Mouse (Mus musculus): Measurements from ENCODE around the gene Gsn. TPM values are rescaled to one million over a fixed set of nuclear protein-coding genes. Genes with fewer than 3 reads are reported as not detected.
A peak's percentile ranks its signal among the peaks of the same experiment; 100 is the strongest.

The Gsn gene
- polyA plus RNA-seq, 1 experiment = 166 TPM

DNA sequence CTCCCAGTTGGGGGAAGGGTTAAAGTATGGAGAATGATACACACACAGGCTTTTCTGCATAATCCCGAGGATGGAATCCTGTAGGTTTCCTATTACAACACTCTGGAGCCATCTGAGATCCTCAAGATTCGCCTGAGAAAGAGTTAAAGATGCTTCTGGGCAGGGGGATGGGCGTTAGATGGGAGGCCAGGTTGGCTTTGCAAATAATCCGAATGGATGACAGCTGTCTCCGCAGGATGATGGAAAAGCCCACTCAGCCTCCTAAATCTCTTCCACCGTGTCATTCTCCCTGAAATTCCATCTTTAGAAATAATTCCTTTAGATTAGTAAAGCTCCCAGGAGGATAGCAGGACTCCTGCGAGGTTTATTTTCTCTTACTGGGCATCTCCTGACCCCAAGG is 79.4 kb downstream of the Gsn start:
- peaks cover 23% of the 10 kb centered on the region for H3K79me3 ChIP-seq (ENCODE audit: low read depth)
- H3ac ChIP-seq (ENCODE audit: control insufficient read depth, insufficient read length, low read depth) = peak overlapping the region; percentile 18
- peak overlapping the region; percentile 60 for H3K4me3 ChIP-seq (ENCODE audit: insufficient read depth, poor library complexity, severe bottlenecking)
- peaks cover 59% of the 10 kb centered on the region for H3K79me2 ChIP-seq (ENCODE audit: control insufficient read depth, insufficient read depth)
- H3K36me3 ChIP-seq (ENCODE audit: control insufficient read depth, insufficient read depth) = no peaks in the 10 kb centered on the region
- TF ChIP-seq USF1 (IDR thresholded peaks at IDR 0.05; ENCODE audit: low read depth) = no peak
- no peak for TF ChIP-seq CTCF (IDR thresholded peaks at IDR 0.05; ENCODE audit: control insufficient read depth, insufficient read depth, insufficient read length)
- no peaks in the 10 kb centered on the region for H3K27me3 ChIP-seq (ENCODE audit: control insufficient read depth, insufficient read depth, insufficient read length)

DNA sequence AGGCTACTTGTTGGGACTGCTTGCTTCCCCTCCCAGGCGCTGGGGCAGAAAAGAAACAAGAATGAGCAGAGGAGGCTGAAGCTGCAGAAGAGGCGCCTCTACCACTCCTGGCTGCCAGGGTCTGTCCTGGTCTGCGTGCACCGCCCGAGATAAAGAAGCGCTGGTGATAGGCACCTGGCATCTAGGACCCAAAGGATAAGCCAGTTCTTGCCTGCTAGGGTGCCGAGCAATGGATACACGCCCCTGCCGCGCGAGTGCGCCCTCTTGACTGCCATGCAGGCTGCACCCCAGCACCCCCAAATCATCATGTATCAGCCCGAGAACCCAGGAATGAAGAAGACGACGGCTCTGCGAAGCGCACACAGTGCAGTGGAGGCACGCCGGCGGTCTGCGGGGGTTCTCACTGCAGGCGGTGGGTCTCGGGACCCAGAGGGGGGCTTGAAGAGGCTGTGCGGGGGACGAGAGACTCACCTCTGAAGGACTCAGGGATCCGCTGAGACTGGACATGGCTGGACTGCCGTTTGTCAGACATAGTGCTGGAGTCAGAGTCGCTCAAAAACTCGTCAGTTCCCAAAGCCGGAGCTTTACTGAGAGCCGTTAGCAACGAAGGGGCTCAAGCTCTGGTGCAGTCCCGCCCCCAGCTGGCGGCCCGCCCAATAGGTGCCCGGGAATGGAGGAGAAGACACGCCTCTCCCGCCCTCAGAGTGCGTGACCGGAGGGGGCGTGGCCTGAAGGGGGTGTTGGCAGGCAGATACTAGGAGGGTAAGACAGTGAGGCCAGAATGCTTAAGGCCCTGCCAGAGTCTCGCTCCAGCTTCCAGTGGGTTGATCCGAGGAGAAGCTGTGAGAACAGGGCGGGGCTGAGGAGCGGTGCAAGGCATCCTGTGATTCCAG is 80.5 kb downstream of the Gsn start, which contains the start of gene Stom:
Gene Stom (minus strand): TSS at position 589 of the 893 bp plus-strand sequence.
- Histone ChIP-seq H3ac (ENCODE audit: control insufficient read depth, insufficient read length, low read depth) (peak within 1 kb of the TSS; percentile 58), H3K79me3 (ENCODE audit: low read depth) (peaks cover 20% of the 10 kb centered on the region), H3K36me3 (ENCODE audit: control insufficient read depth, insufficient read depth) (no peaks in the 10 kb centered on the region), H3K79me2 (ENCODE audit: control insufficient read depth, insufficient read depth) (peaks cover 49% of the 10 kb centered on the region), H3K27me3 (ENCODE audit: control insufficient read depth, insufficient read depth, insufficient read length) (no peaks in the 10 kb centered on the region), H3K4me3 (ENCODE audit: insufficient read depth, poor library complexity, severe bottlenecking) (peak within 1 kb of the TSS; percentile 60)
- TF ChIP-seq MAX (IDR thresholded peaks at IDR 0.05) = peak; percentile 72
- no peak for TF ChIP-seq FOSL1 (IDR thresholded peaks at IDR 0.05; ENCODE audit: insufficient read depth, low read length, poor library complexity, severe bottlenecking)
- no peak for TF ChIP-seq USF1 (IDR thresholded peaks at IDR 0.05; ENCODE audit: low read depth)
- no peak for TF ChIP-seq MYOD1 (IDR thresholded peaks at IDR 0.05; ENCODE audit: control insufficient read depth, insufficient read length, low read depth)

DNA sequence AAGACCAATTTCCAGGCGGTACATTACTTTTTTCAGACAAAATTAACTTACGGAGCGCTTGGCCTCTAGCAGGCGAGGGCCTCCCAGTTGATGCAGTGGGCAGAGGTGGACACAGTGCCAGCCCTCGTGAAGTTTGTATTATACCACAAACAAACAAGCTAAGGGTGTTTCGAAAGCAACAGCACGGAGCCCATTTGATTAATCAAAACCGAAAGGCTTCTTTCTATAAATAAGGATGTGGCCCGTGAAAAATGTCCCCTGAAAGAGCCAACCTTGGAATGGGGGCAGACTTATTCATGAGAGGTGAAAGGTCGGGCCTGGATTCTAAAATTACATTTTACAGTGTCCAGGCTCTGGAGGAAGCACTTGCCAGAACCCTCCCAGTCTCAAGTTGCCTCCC is 81.2 kb downstream of the Gsn start:
- peaks cover 15% of the 10 kb centered on the region for H3K79me3 ChIP-seq (ENCODE audit: low read depth)
- peak overlapping the region; percentile 43 for H3ac ChIP-seq (ENCODE audit: control insufficient read depth, insufficient read length, low read depth)
- TF ChIP-seq MYOG (IDR thresholded peaks at IDR 0.05; ENCODE audit: control insufficient read depth, extremely low read depth, insufficient read length) (no peak), MAX (IDR thresholded peaks at IDR 0.05) (no peak), CEBPB (IDR thresholded peaks at IDR 0.05; ENCODE audit: low read depth) (no peak), CTCF (IDR thresholded peaks at IDR 0.05; ENCODE audit: control insufficient read depth, insufficient read depth, insufficient read length) (no peak), USF1 (IDR thresholded peaks at IDR 0.05; ENCODE audit: low read depth) (no peak), FOSL1 (IDR thresholded peaks at IDR 0.05; ENCODE audit: insufficient read depth, low read length, poor library complexity, severe bottlenecking) (no peak), MYOD1 (IDR thresholded peaks at IDR 0.05; ENCODE audit: control insufficient read depth, insufficient read length, low read depth) (no peak)
- no peaks in the 10 kb centered on the region for H3K36me3 ChIP-seq (ENCODE audit: control insufficient read depth, insufficient read depth)
- H3K4me3 ChIP-seq (ENCODE audit: insufficient read depth, poor library complexity, severe bottlenecking) = peak overlapping the region; percentile 60
- H3K27me3 ChIP-seq (ENCODE audit: control insufficient read depth, insufficient read depth, insufficient read length) = no peaks in the 10 kb centered on the region
- H3K79me2 ChIP-seq (ENCODE audit: control insufficient read depth, insufficient read depth) = peaks cover 41% of the 10 kb centered on the region

DNA sequence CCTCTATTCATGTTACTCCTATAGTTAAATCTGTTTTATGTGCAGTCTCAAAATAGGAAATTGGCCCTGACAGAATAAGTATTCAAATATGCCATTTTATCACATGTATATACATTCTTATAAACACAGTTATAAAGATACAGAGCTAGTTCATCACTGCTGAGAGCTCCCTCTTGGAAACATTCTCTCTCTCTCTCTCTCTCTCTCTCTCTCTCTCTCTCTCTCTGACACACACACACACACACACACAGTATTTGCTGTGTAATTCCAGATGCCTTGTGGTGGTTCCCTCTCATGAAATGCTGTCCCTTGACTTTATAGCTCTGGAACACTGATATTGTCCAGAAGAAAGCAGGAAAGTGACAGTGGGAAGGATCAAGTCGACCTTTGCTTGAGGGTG is 81.9 kb downstream of the Gsn start:
- H3K79me3 ChIP-seq (ENCODE audit: low read depth) = peaks cover 11% of the 10 kb centered on the region
- H3K4me3 ChIP-seq (ENCODE audit: insufficient read depth, poor library complexity, severe bottlenecking) = no peak overlapping the region
- H3K27me3 ChIP-seq (ENCODE audit: control insufficient read depth, insufficient read depth, insufficient read length) = no peaks in the 10 kb centered on the region
- TF ChIP-seq MYOG (IDR thresholded peaks at IDR 0.05; ENCODE audit: control insufficient read depth, extremely low read depth, insufficient read length) = no peak
- TF ChIP-seq USF1 (IDR thresholded peaks at IDR 0.05; ENCODE audit: low read depth) = no peak
- TF ChIP-seq CTCF (IDR thresholded peaks at IDR 0.05; ENCODE audit: control insufficient read depth, insufficient read depth, insufficient read length) = no peak
- no peak for TF ChIP-seq FOSL1 (IDR thresholded peaks at IDR 0.05; ENCODE audit: insufficient read depth, low read length, poor library complexity, severe bottlenecking)
- TF ChIP-seq MYOD1 (IDR thresholded peaks at IDR 0.05; ENCODE audit: control insufficient read depth, insufficient read length, low read depth) = no peak
- TF ChIP-seq MAX (IDR thresholded peaks at IDR 0.05) = no peak
- TF ChIP-seq CEBPB (IDR thresholded peaks at IDR 0.05; ENCODE audit: low read depth) = no peak
- peaks cover 35% of the 10 kb centered on the region for H3K79me2 ChIP-seq (ENCODE audit: control insufficient read depth, insufficient read depth)
- H3ac ChIP-seq (ENCODE audit: control insufficient read depth, insufficient read length, low read depth) = no peak overlapping the region
- H3K36me3 ChIP-seq (ENCODE audit: control insufficient read depth, insufficient read depth) = no peaks in the 10 kb centered on the region

DNA sequence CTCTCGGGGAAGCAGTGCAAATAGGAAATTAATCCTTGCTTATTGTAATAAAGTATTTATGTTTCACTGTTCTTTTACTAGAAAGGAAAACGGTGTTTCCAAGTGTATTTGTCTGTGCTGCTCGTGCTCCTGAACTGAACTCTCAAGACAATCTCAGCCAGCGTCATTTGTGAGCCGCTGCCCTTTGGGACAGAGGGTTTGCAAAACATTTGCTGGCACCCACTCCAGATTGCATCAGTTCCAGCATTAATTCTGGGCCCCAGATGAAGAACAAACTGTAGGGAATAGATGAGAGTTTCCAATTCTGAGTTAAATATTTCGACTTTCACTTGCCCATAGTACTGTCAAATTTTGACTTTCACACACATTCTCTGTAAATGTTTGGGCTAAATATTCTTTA is 82.5 kb downstream of the Gsn start:
- Histone ChIP-seq H3K79me2 (ENCODE audit: control insufficient read depth, insufficient read depth) (peaks cover 28% of the 10 kb centered on the region), H3K36me3 (ENCODE audit: control insufficient read depth, insufficient read depth) (no peaks in the 10 kb centered on the region), H3K27me3 (ENCODE audit: control insufficient read depth, insufficient read depth, insufficient read length) (no peaks in the 10 kb centered on the region), H3K79me3 (ENCODE audit: low read depth) (peaks cover 11% of the 10 kb centered on the region), H3K4me3 (ENCODE audit: insufficient read depth, poor library complexity, severe bottlenecking) (no peak overlapping the region), H3ac (ENCODE audit: control insufficient read depth, insufficient read length, low read depth) (no peak overlapping the region)
- no peak for TF ChIP-seq USF1 (IDR thresholded peaks at IDR 0.05; ENCODE audit: low read depth)
- TF ChIP-seq MYOG (IDR thresholded peaks at IDR 0.05; ENCODE audit: control insufficient read depth, extremely low read depth, insufficient read length) = no peak
- TF ChIP-seq MAX (IDR thresholded peaks at IDR 0.05) = no peak
- no peak for TF ChIP-seq CEBPB (IDR thresholded peaks at IDR 0.05; ENCODE audit: low read depth)
- TF ChIP-seq MYOD1 (IDR thresholded peaks at IDR 0.05; ENCODE audit: control insufficient read depth, insufficient read length, low read depth) = no peak
- TF ChIP-seq FOSL1 (IDR thresholded peaks at IDR 0.05; ENCODE audit: insufficient read depth, low read length, poor library complexity, severe bottlenecking) = no peak
- TF ChIP-seq CTCF (IDR thresholded peaks at IDR 0.05; ENCODE audit: control insufficient read depth, insufficient read depth, insufficient read length) = no peak

DNA sequence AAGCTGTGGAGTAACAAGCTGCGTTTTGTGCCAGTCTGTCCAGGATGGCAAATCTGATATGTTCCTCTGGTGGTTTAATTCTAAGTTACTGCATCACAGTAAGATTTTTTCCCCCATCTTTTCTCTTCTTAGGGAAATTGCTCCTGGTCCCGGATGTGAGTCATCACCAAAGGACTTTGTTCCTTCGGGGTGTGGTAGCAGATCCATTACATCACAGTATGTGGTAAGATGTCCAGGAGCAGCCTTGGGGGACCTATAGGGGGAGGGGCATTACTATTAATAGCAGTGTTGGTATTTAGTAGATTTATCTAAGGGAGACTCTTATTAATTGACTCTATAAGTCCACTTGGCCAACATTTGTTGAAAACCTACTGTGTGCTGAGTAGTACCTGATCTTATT is 86.4 kb downstream of the Gsn start:
- Histone ChIP-seq H3K4me3 (ENCODE audit: insufficient read depth, poor library complexity, severe bottlenecking) (no peak overlapping the region), H3ac (ENCODE audit: control insufficient read depth, insufficient read length, low read depth) (no peak overlapping the region), H3K79me3 (ENCODE audit: low read depth) (no peaks in the 10 kb centered on the region), H3K27me3 (ENCODE audit: control insufficient read depth, insufficient read depth, insufficient read length) (no peaks in the 10 kb centered on the region), H3K36me3 (ENCODE audit: control insufficient read depth, insufficient read depth) (no peaks in the 10 kb centered on the region), H3K79me2 (ENCODE audit: control insufficient read depth, insufficient read depth) (no peaks in the 10 kb centered on the region)
- TF ChIP-seq CEBPB (IDR thresholded peaks at IDR 0.05; ENCODE audit: low read depth) = peak; percentile 88
- TF ChIP-seq MYOD1 (IDR thresholded peaks at IDR 0.05; ENCODE audit: control insufficient read depth, insufficient read length, low read depth) = no peak
- no peak for TF ChIP-seq USF1 (IDR thresholded peaks at IDR 0.05; ENCODE audit: low read depth)
- TF ChIP-seq FOSL1 (IDR thresholded peaks at IDR 0.05; ENCODE audit: insufficient read depth, low read length, poor library complexity, severe bottlenecking) = peak; percentile 42
- peak; percentile 34 for TF ChIP-seq MAX (IDR thresholded peaks at IDR 0.05)
